25 mouse cellular contexts compared by ENCODE assay signal in the genomic region with DNA sequence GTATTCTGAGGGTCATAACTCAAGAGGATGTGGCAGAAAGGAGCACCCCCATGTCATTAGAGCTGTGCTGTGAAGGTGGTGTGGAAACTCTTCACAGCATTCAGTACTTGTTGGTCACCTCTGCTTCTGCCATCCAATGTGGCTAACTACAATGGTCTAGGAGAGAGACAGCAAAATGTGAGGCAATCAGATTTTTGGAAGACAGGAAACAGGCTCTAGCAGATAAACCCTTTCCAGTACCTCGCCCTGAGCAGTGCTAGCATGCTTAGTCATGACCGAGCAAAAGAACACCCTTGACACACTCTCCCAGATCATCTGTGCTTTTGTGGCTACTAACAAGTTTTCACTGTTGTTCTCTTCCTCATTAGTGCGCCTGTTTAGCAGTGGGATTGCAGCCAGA. TPM values are rescaled to one million over a fixed set of nuclear protein-coding genes. Genes with fewer than 3 reads are reported as not detected.
DNase-seq lines count a peak whose midpoint lies in the region; ATAC-seq lines count a peak whose summit lies in the region.
"Had no signal": no experiment of that assay in that cellular context is flagged by ENCODE, and none has a peak within 500 bp of the region (broad histone marks: within the 10 kb centered on the region; RNA-seq: fewer than 3 reads in every experiment).

No protein-coding gene starts in this region.

- 16% methylated on average over 3 of the region's 3 CpGs for WGBS in liver, embryonic 15.5 days (ENCODE audit: insufficient replicate concordance)

- H3K27ac ChIP-seq in liver, embryonic 15.5 days (replicated peaks), result no peak overlapping the region
- H3K27ac ChIP-seq: embryonic facial prominence, embryonic 10.5 days; hindbrain, embryonic 10.5 days; limb, embryonic 12.5 days; neural tube, embryonic 13.5 days had no signal

- peak; percentile 83 for DNase-seq in MEL-GATA-1-ER (ENCODE audit: extremely low read depth, low read depth)
- no peak for DNase-seq in MN1 (ENCODE audit: low spot score)
- DNase-seq in adrenal gland, adult 8-10 months, result no peak
- DNase-seq in urinary bladder, postnatal 4 days (ENCODE audit: low spot score in 2 of 2), result no peak
- DNase-seq: adrenal gland, postnatal 36 days; cerebellum, adult 9-10 months; forebrain, postnatal 0 days; gastrocnemius, postnatal 25 days; kidney, adult 2 months; kidney, postnatal 14 days; layer of hippocampus, postnatal 36 days; lung, adult 2 months; lung, postnatal 14 days; thymus, postnatal 14 days had no signal

- no peaks in the 10 kb centered on the region for H3K36me3 ChIP-seq in liver, embryonic 15.5 days (replicated peaks)
- H3K36me3 ChIP-seq: neural tube, embryonic 13.5 days had no signal

- peak; percentile 71 to 73 for ATAC-seq in hematopoietic stem cell, adult 5-6 weeks (replicated peaks in 1 of 2; ENCODE audit: insufficient read depth in 1 of 2, low FRiP score in 2 of 2, low TSS enrichment in 1 of 2, low read depth in 1 of 2, poor library complexity in 2 of 2, severe bottlenecking in 2 of 2)
- ATAC-seq in liver, embryonic 15.5 days (ENCODE audit: insufficient read depth), result peak; percentile 40
- ATAC-seq in megakaryocyte-erythroid progenitor cell, adult 5-6 weeks (replicated peaks; ENCODE audit: low FRiP score, low TSS enrichment, poor library complexity, severe bottlenecking), result peak; percentile 87
- ATAC-seq in inflammation-experienced regulatory T-cells, adult 6 months, result no peak
- ATAC-seq: activated CD4-positive, CD25-positive, alpha-beta regulatory T cell, adult 4 months; forebrain, postnatal 0 days; midbrain, embryonic 16.5 days had no signal

- no peaks in the 10 kb centered on the region for H3K9me3 ChIP-seq in liver, embryonic 15.5 days (replicated peaks)
- H3K9me3 ChIP-seq: embryonic facial prominence, embryonic 10.5 days; hindbrain, embryonic 10.5 days; limb, embryonic 12.5 days; neural tube, embryonic 13.5 days had no signal

- H3K4me3 ChIP-seq in liver, embryonic 15.5 days (replicated peaks), result no peak overlapping the region
- H3K4me3 ChIP-seq: embryonic facial prominence, embryonic 10.5 days; hindbrain, embryonic 10.5 days; limb, embryonic 12.5 days; myocyte; neural tube, embryonic 13.5 days had no signal

- H3K4me2 ChIP-seq in liver, embryonic 15.5 days, result no peak overlapping the region
- H3K4me2 ChIP-seq: limb, embryonic 12.5 days; neural tube, embryonic 13.5 days had no signal

- H3K9ac ChIP-seq in liver, embryonic 15.5 days, result no peak overlapping the region
- H3K9ac ChIP-seq: forebrain, postnatal 0 days; limb, embryonic 12.5 days; neural tube, embryonic 13.5 days had no signal

- no peaks in the 10 kb centered on the region for H3K27me3 ChIP-seq in liver, embryonic 15.5 days
- H3K27me3 ChIP-seq: limb, embryonic 12.5 days; neural tube, embryonic 13.5 days had no signal

- 0 out of 2 replicates have a peak, but pooled peaks cover 5% of the 10 kb centered on the region for H3K4me1 ChIP-seq in liver, embryonic 15.5 days (replicated peaks)
- H3K4me1 ChIP-seq: embryonic facial prominence, embryonic 10.5 days; hindbrain, embryonic 10.5 days; limb, embryonic 12.5 days; neural tube, embryonic 13.5 days had no signal

RNA-seq across cellular contexts. Expression of a gene that starts 9.2 kb away (rescaled TPM):
- 41.3 and 44.2 TPM in 2 replicates for total RNA-seq in hematopoietic stem cell, adult 5-6 weeks (2017)
- polyA plus RNA-seq in liver, embryonic 15.5 days (2015; fragmentation: Nextera tagmentation; extraction: Ambion mirVana), result 12.0 and 13.3 TPM in 2 replicates
- 16.5 and 20.6 TPM in 2 replicates for total RNA-seq in megakaryocyte-erythroid progenitor cell, adult 5-6 weeks (2014; fragmentation: Nextera tagmentation)
- total RNA-seq in megakaryocyte-erythroid progenitor cell, adult 5-6 weeks (2017), result 31.9 and 32.6 TPM in 2 replicates
- 10 to 100 TPM; 37.8 to 46.5 (median 39.8) TPM for polyA plus RNA-seq in inflammation-experienced regulatory T-cells, adult 6 months (2017; shearing (Covaris generic))
- 10 to 100 TPM; 25.9 to 33.1 (median 29.5) TPM for total RNA-seq in adrenal gland, adult 8-10 months (2022)
